Mouse (Mus musculus) spleen, postnatal 0 days (tissue): Measurements from ENCODE around the gene Ano8. TPM values are rescaled to one million over a fixed set of nuclear protein-coding genes. Genes with fewer than 3 reads are reported as not detected.

Experiments used
- polyA plus RNA-seq: library from polyadenylated mRNA; unstranded; fragments of >200 nt; fragmentation: Nextera tagmentation; extraction: Ambion mirVana; gene quantifications from 2 replicates; pipeline ENCODE4 v1.2.1, GENCODE M21; 2015

Gene Ano8
- 0.48 and 0.53 TPM in 2 replicates for polyA plus RNA-seq

GRCm38 (mm10) chr8:71485142-71486135, at the start of gene Ano8:
Gene Ano8 (minus strand): TSS chr8:71485963.

GRCm38 (mm10) chr8:71525226-71526050, 39.7 kb upstream of the Ano8 start, which contains the start of gene Ccdc194:
Gene Ccdc194 (minus strand): TSS chr8:71525711.

GRCm38 (mm10) chr8:71511644-71512043, 25.9 kb upstream of the Ano8 start, which contains the start of gene Plvap:
Gene Plvap (minus strand): TSS chr8:71511752.

GRCm38 (mm10) chr8:71487691-71488445, 2.1 kb upstream of the Ano8 start, which contains the start of gene Gtpbp3:
Gene Gtpbp3 (plus strand): TSS chr8:71488103.

GRCm38 (mm10) chr8:71468916-71469315, 16.8 kb downstream of the Ano8 start, which contains the start of gene Dda1:
Gene Dda1 (plus strand): TSS chr8:71469199.

GRCm38 (mm10) chr8:71464513-71465500, 21.0 kb downstream of the Ano8 start, which contains the start of gene Mrpl34:
Gene Mrpl34 (plus strand): TSS chr8:71464959.

GRCm38 (mm10) chr8:71463188-71464033, 22.4 kb downstream of the Ano8 start, which contains the start of gene Abhd8:
Gene Abhd8 (minus strand): TSS chr8:71463655.

Other genes starting within 250 kb of the Ano8 start
- gene Myo9b, start 213.2 kb downstream of the Ano8 start, polyA plus RNA-seq = 11.0 and 13.2 TPM in 2 replicates
- 41.4 and 47.5 TPM in 2 replicates for gene Haus8, start 213.0 kb downstream of the Ano8 start, polyA plus RNA-seq
- 74.6 and 89.0 TPM in 2 replicates for gene Use1, start 119.1 kb downstream of the Ano8 start, polyA plus RNA-seq
- gene Ocel1, start 114.7 kb downstream of the Ano8 start, polyA plus RNA-seq = 7.8 and 8.6 TPM in 2 replicates
- 9.6 and 13.2 TPM in 2 replicates for gene Nr2f6, start 104.0 kb downstream of the Ano8 start, polyA plus RNA-seq
- gene Ushbp1, start 90.2 kb downstream of the Ano8 start, polyA plus RNA-seq = 7.3 and 10.4 TPM in 2 replicates
- gene Babam1, start 89.1 kb downstream of the Ano8 start, polyA plus RNA-seq = 58.4 and 62.9 TPM in 2 replicates
- gene Ankle1, start 80.0 kb downstream of the Ano8 start, polyA plus RNA-seq = 44.9 and 47.2 TPM in 2 replicates
- gene Abhd8, start 22.3 kb downstream of the Ano8 start, polyA plus RNA-seq = 12.1 and 15.6 TPM in 2 replicates
- gene Mrpl34, start 21.0 kb downstream of the Ano8 start, polyA plus RNA-seq = 132 and 137 TPM in 2 replicates
- 57.6 and 58.7 TPM in 2 replicates for gene Dda1, start 16.8 kb downstream of the Ano8 start, polyA plus RNA-seq
- 8.7 and 9.3 TPM in 2 replicates for gene Gtpbp3, start 2.1 kb upstream of the Ano8 start, polyA plus RNA-seq
- gene Plvap, start 25.8 kb upstream of the Ano8 start, polyA plus RNA-seq = 80.9 and 96.7 TPM in 2 replicates
- gene Ccdc194, start 39.7 kb upstream of the Ano8 start, polyA plus RNA-seq = 0.11 and 0.13 TPM in 2 replicates
- 74.9 and 101 TPM in 2 replicates for gene Bst2, start 51.5 kb upstream of the Ano8 start, polyA plus RNA-seq
- gene Mvb12a, start 57.0 kb upstream of the Ano8 start, polyA plus RNA-seq = 45.0 and 54.4 TPM in 2 replicates
- 3.3 and 4.9 TPM in 2 replicates for gene Tmem221, start 72.9 kb upstream of the Ano8 start, polyA plus RNA-seq
- 0.05 and 0.08 TPM in 2 replicates for gene Nxnl1, start 80.6 kb upstream of the Ano8 start, polyA plus RNA-seq
- gene Slc27a1, start 82.9 kb upstream of the Ano8 start, polyA plus RNA-seq = 7.9 and 14.5 TPM in 2 replicates
- 174 and 198 TPM in 2 replicates for gene Pgls, start 106.2 kb upstream of the Ano8 start, polyA plus RNA-seq
- gene Fam129c, start 111.7 kb upstream of the Ano8 start, polyA plus RNA-seq = 8.2 and 11.6 TPM in 2 replicates
- 34.5 and 44.4 TPM in 2 replicates for gene Colgalt1, start 125.0 kb upstream of the Ano8 start, polyA plus RNA-seq
- 0.24 and 0.53 TPM in 2 replicates for gene Unc13a, start 185.8 kb upstream of the Ano8 start, polyA plus RNA-seq
- 7.5 and 9.3 TPM in 2 replicates for gene Jak3, start 190.3 kb upstream of the Ano8 start, polyA plus RNA-seq
- gene Insl3, start 203.3 kb upstream of the Ano8 start, polyA plus RNA-seq = 5.0 and 6.6 TPM in 2 replicates
- gene B3gnt3, start 215.8 kb upstream of the Ano8 start, polyA plus RNA-seq = 4.3 and 5.0 TPM in 2 replicates
- gene Fcho1, start 239.8 kb upstream of the Ano8 start, polyA plus RNA-seq = 48.8 and 51.1 TPM in 2 replicates